Mouse (Mus musculus) gastrocnemius, postnatal 10 days (tissue): ENCODE results near the gene Gm11009. TPM values are rescaled to one million over a fixed set of nuclear protein-coding genes. Genes with fewer than 3 reads are reported as not detected.
"Not testable (repeated sequence)": the region's sequence is repeated elsewhere in the genome, so short reads cannot be mapped to it uniquely, and the experiment has no call there.

Experiments
- DNase-seq: peaks from one replicate; pipeline ENCODE4 v3.0.0; 2021; ENCODE audit warnings: mixed read lengths
- long read RNA-seq, 2 experiments: library from polyadenylated mRNA; stranded (forward); transcript quantifications; one replicate each; pipeline ENCODE4 v2.0.0; 2021
- total RNA-seq, 2 experiments: library from RNA; stranded (reverse); gene quantifications; 2 replicates each; pipeline ENCODE4 v1.2.3; 2021

Gm11009 gene
- total RNA-seq, result not detected
- long read RNA-seq, experiment 1, result 0 reads
- long read RNA-seq, experiment 2, result 0 reads

- DNase-seq, result not testable (repeated sequence)
Observed at GRCm38 (mm10) chr2:176319394-176319793, at the start of gene Gm11009. Gene Gm11009 (minus strand): TSS chr2:176319494.

Other genes starting within 250 kb of the Gm11009 start
- gene Gm2004, start 169.7 kb downstream of the Gm11009 start, total RNA-seq, result 1 to 10 TPM; 2.0 to 2.5 TPM
- 1 to 10 TPM; 3.7 to 4.2 TPM for gene 2210418O10Rik, start 92.9 kb downstream of the Gm11009 start, total RNA-seq
- gene Gm14435, start 104.1 kb upstream of the Gm11009 start, total RNA-seq, result 1 to 10 TPM; 6.8 to 8.6 TPM
- gene Gm14434, start 167.3 kb upstream of the Gm11009 start, total RNA-seq, result under 1 TPM in 1 of 2 experiments, not detected in 1; 0.54 TPM
- gene Zfp967, start 201.6 kb upstream of the Gm11009 start, total RNA-seq, result not detected